Mouse (Mus musculus) CD8-positive naive resting alpha-beta T cell, adult 2 months (primary cell): ENCODE measurements around the gene Gba2.
"Not testable (repeated sequence)": the region's sequence is repeated elsewhere in the genome, so short reads cannot be mapped to it uniquely, and the experiment has no call there.

ENCODE experiments used
- DNase-seq, 2 experiments: peaks; one replicate each; pipeline ENCODE4 v3.0.0; 2022; ENCODE audit warnings: low read depth in 2 of 2, low spot score in 2 of 2

Gba2 gene

GRCm38 (mm10) chr4:43555926-43556325 is 22.7 kb downstream of the Gba2 start:
- DNase-seq: no peak

GRCm38 (mm10) chr4:43553891-43554290 is 24.8 kb downstream of the Gba2 start:
- DNase-seq: no peak

GRCm38 (mm10) chr4:43552437-43552836 is 26.2 kb downstream of the Gba2 start:
- DNase-seq: no peak

DNA sequence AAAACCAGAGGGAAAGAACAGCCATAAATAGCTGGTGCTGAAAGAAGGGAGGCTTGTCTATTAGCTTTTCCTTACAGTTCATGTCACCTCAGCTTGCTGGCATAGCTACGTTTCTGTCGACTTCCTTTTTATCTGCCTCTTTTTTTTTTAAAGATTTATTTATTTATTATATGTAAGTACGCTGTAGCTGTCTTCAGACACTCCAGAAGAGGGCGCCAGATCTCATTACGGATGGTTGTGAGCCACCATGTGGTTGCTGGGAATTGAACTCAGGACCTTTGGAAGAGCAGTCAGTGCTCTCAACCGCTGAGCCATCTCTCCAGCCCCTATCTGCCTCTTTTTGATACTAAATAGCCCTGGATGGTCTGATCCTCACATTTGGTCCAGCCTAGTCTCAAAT is 26.8 kb downstream of the Gba2 start:
- DNase-seq: not testable (repeated sequence)

DNA sequence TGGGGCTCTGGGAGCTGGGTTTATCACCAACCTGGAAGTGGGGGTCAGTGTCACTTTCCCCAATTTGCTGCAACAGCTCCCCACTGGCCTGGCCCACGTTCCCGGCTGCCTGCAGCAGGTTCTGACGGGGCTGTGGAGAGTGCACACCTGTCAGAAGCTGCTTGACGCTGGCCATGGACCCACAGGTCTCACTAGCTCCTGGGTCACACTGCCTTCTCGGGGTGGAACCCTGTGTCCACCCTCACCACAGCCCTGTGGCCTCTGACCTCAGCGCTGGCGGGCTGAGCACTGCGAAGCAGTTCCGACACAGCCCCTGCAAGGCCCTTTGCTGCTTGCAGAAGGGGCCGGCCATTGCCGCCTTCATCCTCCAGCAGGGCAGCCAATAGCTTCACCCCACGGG is 29.6 kb downstream of the Gba2 start:
- no peak for DNase-seq

DNA sequence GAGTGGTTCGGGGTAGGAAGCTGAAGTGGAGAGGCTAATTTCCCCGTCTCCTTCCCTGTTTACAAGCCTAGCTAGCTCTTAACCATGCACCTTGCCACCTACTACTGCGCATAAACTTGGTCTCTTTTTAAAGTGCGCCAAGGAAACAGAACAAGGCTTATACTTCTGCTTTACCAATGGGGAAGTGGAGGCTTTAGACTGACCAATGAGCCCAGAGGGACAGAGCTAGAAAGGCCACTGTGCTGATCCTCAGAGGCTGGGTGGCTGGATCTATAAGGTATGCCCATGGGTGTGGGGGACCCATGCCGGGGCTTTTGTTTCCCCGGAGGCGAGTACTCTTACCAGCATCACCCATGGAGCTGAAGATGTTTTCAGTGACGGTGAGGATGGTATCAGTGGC is 31.5 kb downstream of the Gba2 start:
- no peak for DNase-seq

GRCm38 (mm10) chr4:43546375-43547047 is 32.2 kb downstream of the Gba2 start:
- no peak for DNase-seq

- no peak for DNase-seq
Observed at GRCm38 (mm10) chr4:43542044-43542443, 36.6 kb downstream of the Gba2 start.

DNA sequence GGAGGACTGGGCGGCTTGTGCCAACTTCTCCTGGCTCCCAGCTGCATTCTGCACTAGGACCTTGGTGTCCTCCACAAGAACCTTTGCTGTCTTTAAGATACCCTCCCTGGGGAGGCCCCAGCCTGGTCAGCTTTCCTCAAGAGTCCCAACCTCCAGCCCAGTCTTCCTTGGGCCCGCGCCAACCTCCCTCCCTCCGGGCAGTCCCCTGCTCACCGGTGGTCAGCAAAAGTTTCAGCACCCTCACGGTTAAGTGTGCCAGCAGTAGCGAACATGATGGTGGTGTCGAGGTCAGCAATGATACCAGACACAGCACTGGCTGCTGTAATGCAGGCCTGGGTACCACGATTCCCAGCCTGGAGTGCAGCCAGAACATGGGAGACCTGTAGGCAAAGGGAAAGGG is 42.6 kb downstream of the Gba2 start:
- DNase-seq: no peak

DNA sequence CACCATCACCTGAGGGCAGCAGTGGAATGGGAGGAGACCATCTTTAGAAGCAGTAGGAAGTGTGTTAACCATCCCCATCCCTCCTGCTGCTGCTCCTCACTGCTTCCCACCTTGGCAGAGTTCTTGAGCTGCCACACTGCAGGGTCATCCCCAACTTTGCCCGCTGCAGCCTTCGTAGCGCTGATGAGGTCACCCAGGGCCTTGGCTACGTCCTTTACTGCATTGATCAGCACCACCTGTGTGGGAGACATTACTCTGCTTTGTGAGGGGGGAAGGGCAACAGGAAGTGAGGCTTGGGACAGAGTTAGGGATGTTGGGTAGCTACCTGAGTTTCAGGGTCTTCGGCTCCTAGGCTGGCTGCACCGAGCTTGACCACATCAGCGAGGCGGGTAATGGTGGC is 43.0 kb downstream of the Gba2 start:
- no peak for DNase-seq

- DNase-seq: no peak
Observed at GRCm38 (mm10) chr4:43533270-43533669, 45.4 kb downstream of the Gba2 start.

- peak; percentile 72 to 80 for DNase-seq
Observed at GRCm38 (mm10) chr4:43530581-43530980, 48.1 kb downstream of the Gba2 start.

DNA sequence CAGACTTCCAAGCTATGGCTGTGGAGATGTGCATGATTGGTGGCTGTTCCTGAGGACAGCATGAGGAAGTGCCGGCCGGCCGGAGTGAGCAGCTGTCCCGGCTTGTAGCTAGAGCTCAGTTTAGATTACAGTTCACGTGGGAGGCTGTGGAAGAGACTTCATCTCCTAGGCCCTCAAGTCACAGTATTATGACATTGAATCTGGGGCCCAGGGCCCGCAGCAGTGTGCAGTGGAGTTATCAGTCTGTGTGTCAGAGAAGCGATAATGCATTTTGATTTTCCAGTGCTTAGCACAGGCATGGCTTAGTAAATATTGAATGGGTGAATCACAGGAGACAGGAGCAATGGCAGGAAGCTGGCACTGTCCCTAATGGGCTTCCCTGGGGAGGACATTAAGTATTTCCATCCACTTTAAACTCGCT is 48.6 kb downstream of the Gba2 start:
- no peak for DNase-seq

GRCm38 (mm10) chr4:43528487-43528886 is 50.2 kb downstream of the Gba2 start:
- DNase-seq: no peak

GRCm38 (mm10) chr4:43527880-43528279 is 50.8 kb downstream of the Gba2 start:
- no peak for DNase-seq

DNA sequence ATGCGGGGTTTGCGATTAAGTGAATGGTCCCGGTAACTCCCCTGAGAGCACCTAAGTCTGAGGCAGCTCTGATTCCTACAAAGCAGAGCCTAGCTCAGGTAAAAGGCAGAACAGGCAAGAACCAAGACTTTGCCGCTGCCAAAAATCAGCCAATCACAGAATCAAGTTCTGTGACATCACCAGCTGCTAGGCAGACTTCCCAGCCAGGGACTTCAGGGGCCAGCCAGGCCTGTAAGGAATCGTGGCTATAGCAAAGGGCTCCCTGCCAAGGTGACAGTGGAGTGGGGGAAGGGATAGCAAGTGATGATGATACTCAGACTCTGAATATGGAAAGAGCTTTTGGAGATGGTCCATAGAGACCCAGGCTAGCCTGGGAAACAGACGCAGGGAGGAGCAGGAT is 58.7 kb downstream of the Gba2 start:
- peak; percentile 77 to 81 for DNase-seq

DNA sequence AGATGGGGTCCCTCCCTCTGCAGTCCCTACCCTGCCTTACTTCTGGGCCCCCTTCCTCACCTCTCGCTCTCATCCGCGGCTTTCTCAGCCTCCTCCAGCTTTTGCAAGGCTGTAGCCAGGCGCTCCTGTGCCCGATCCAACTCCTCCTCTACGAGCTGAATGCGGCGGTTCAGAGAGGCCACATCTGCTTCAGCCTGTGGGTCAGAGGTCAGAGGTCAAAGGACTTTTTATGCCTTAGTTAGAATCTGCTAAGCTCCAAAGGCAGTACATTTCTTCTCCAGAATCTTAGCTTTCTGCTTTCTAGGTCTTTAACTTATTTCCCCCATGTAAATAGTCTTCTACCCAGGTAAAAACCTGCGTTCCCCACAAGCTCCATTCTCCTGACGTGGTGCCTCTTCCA is 59.1 kb downstream of the Gba2 start:
- no peak for DNase-seq
